Mouse (Mus musculus) embryonic facial prominence, embryonic 14.5 days (tissue): ENCODE measurements around the gene Lhfpl3. TPM values are rescaled to one million over a fixed set of nuclear protein-coding genes. Genes with fewer than 3 reads are reported as not detected.

Source experiments
- ATAC-seq: fragments of 200-750 bp; cut with Nextera tagmentation; 2 replicates; pipeline ENCODE4 v1.8.0; 2017; ENCODE audit warnings: low read depth, moderate number of reproducible peaks, moderate TSS enrichment
- DNase-seq: peaks from one replicate; pipeline ENCODE4 v3.0.0-alpha.2; 2015; ENCODE audit warnings: low spot score
- H3K27ac ChIP-seq: fragments of 300-500 bp; sonication (generic); replicated peaks from 2 replicates; pipeline ENCODE4 v1.5.1; 2014; ENCODE audit warnings: low read depth, mild to moderate bottlenecking, low read length, moderate library complexity
- H3K27me3 ChIP-seq: fragments of 300-500 bp; sonication (generic); replicated peaks from 2 replicates; pipeline ENCODE4 v1.6.1; 2014; ENCODE audit warnings: low read length; ENCODE audit not compliant: control insufficient read depth, insufficient read depth
- H3K36me3 ChIP-seq: fragments of 300-500 bp; sonication (generic); 2 replicates; pipeline ENCODE4 v1.6.1; 2014; ENCODE audit warnings: low read length, mixed read lengths; ENCODE audit not compliant: control insufficient read depth, insufficient read depth
- H3K4me1 ChIP-seq: fragments of 300-500 bp; sonication (generic); 2 replicates; pipeline ENCODE4 v1.6.1; 2014; ENCODE audit warnings: antibody characterized with exemption, low read length; ENCODE audit not compliant: control insufficient read depth, insufficient read depth
- H3K4me2 ChIP-seq: fragments of 300-500 bp; sonication (generic); 2 replicates; pipeline ENCODE4 v1.6.1; 2014; ENCODE audit warnings: low read depth, mild to moderate bottlenecking, low read length, moderate library complexity, mixed read lengths
- H3K4me3 ChIP-seq: fragments of 300-500 bp; sonication (generic); 2 replicates; pipeline ENCODE4 v1.5.1; 2014; ENCODE audit warnings: low read depth, mild to moderate bottlenecking, low read length
- H3K9ac ChIP-seq: fragments of 300-500 bp; sonication (generic); 2 replicates; pipeline ENCODE4 v1.6.1; 2014; ENCODE audit warnings: low read depth, mild to moderate bottlenecking, low read length, moderate library complexity, mixed read lengths
- H3K9me3 ChIP-seq: fragments of 300-500 bp; sonication (generic); 2 replicates; pipeline ENCODE4 v1.6.1; 2016; ENCODE audit warnings: low read length; ENCODE audit not compliant: control insufficient read depth
- WGBS: fragments of 180-500 bp; shearing (Covaris S2); extraction: QIAGEN DNeasy Blood & Tissue Kit; methylation state at CpG from one replicate; pipeline ENCODE4 v1.1.7; 2014; 5-methylcytosine and 5-hydroxymethylcytosine counted together
- polyA plus RNA-seq: library from polyadenylated mRNA; unstranded; fragments of >200 nt; fragmentation: Nextera tagmentation; extraction: Ambion mirVana; gene quantifications from 2 replicates; pipeline ENCODE4 v1.2.1, GENCODE M21; 2014

The Lhfpl3 gene
- polyA plus RNA-seq, 1 experiment from 2014 or later: 0.97 TPM

GRCm38 (mm10) chr5:23214646-23215045 lies 468.8 kb downstream of the Lhfpl3 start:
- DNase-seq (no peak), ATAC-seq (no peak)
- no peaks in the 10 kb centered on the region for H3K36me3 ChIP-seq
- H3K9ac ChIP-seq: no peak overlapping the region
- H3K4me1 ChIP-seq: no peaks in the 10 kb centered on the region
- H3K27me3 ChIP-seq: no peaks in the 10 kb centered on the region
- no peak overlapping the region for H3K4me3 ChIP-seq
- no peak overlapping the region for H3K27ac ChIP-seq
- H3K4me2 ChIP-seq: no peak overlapping the region
- no peaks in the 10 kb centered on the region for H3K9me3 ChIP-seq
- WGBS: 69% methylated on average over 3 of the region's 3 CpGs

DNA sequence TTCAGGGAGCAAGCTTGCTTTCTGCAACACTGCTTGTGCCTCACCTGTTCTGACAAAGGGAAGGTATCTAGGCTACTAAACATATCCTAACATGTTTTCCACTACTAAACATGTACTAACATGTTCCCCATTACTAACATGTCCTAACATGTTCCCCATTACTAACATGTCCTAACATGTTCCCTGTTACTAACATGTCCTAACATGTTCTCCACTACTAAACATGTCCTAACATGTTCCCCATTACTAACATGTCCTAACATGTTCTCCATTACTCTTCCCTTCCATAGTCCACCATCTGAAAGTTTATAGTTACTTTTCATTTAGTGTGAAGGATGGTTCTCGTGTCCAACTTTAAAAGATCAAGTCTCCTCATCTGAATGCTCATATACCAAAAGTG lies 473.8 kb downstream of the Lhfpl3 start:
- H3K9ac ChIP-seq: no peak overlapping the region
- whole genome bisulfite sequencing: 72% methylated on average over 1 of the region's 1 CpGs
- DNase-seq: no peak
- H3K36me3 ChIP-seq: no peaks in the 10 kb centered on the region
- H3K4me3 ChIP-seq: no peak overlapping the region
- H3K4me1 ChIP-seq: 0 out of 2 replicates have a peak, but pooled peaks cover 5% of the 10 kb centered on the region
- no peaks in the 10 kb centered on the region for H3K27me3 ChIP-seq
- no peak overlapping the region for H3K4me2 ChIP-seq
- no peak for ATAC-seq
- H3K9me3 ChIP-seq: no peaks in the 10 kb centered on the region
- no peak overlapping the region for H3K27ac ChIP-seq

GRCm38 (mm10) chr5:23224759-23225536 lies 479.1 kb downstream of the Lhfpl3 start:
- DNase-seq (peak; percentile 81), ATAC-seq (peak; percentile 85)
- Histone ChIP-seq H3K27me3 (no peaks in the 10 kb centered on the region), H3K36me3 (no peaks in the 10 kb centered on the region), H3K9me3 (no peaks in the 10 kb centered on the region), H3K4me1 (0 out of 2 replicates have a peak, but pooled peaks cover 5% of the 10 kb centered on the region), H3K4me2 (peak overlapping the region; percentile 57), H3K27ac (peak overlapping the region; percentile 28; the same call in 1 of the 2 replicates), H3K9ac (peak overlapping the region; percentile 44), H3K4me3 (peak overlapping the region; percentile 32)
- WGBS: 14% methylated on average over 14 of the region's 14 CpGs

DNA sequence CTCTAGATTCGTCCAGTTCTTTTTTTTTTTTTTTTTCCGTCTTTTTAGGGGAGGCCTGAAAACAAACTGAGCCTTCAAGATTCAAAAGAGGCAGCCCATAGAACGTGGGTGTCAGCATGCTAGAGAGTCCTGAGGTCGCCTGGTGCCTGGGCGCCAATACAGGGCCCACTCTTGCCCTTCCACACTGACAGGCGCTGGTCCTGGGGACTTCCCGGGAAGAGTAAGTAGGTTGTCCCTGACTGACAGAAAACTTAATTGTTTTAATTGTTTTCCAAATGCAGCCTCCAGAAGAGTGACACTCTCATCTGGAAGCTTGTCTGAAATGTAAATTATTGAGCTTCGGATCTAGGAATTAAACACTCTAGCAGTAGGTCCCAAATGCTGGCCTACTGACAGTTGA lies 479.8 kb downstream of the Lhfpl3 start:
- no peak overlapping the region for H3K9ac ChIP-seq
- no peaks in the 10 kb centered on the region for H3K9me3 ChIP-seq
- DNase-seq: peak; percentile 33
- H3K27ac ChIP-seq: peak overlapping the region; percentile 52; the same call in 1 of the 2 replicates
- ATAC-seq: peak; percentile 53; the same call in 1 of the 2 replicates
- H3K4me1 ChIP-seq: 0 out of 2 replicates have a peak, but pooled peaks cover 5% of the 10 kb centered on the region
- 29% methylated on average over 8 of the region's 8 CpGs for WGBS
- no peaks in the 10 kb centered on the region for H3K27me3 ChIP-seq
- peak overlapping the region; percentile 57; the same call in 1 of the 2 replicates for H3K4me2 ChIP-seq
- no peak overlapping the region for H3K4me3 ChIP-seq
- H3K36me3 ChIP-seq: no peaks in the 10 kb centered on the region

DNA sequence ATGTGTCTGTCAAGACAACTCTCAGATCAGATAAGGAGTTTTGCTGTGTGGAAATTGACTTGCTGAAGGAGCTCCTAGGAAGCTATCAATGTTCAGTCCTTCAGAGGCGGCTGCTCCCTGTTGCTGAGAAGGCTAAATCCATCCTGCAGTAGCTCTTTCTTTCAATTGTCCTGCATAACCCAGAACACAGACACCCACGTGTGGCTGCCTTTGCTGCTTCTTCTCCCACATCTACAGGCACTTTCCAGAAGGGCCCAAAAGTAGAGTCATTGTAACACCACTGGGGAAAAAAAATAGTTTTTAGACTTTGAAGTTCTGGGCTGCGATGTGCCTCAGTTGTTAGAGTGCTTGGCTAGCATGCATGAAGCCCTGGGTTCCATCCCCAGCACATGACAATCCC lies 480.9 kb downstream of the Lhfpl3 start:
- ATAC-seq (no peak), DNase-seq (no peak)
- H3K9me3 ChIP-seq: no peaks in the 10 kb centered on the region
- no peak overlapping the region for H3K27ac ChIP-seq
- H3K27me3 ChIP-seq: no peaks in the 10 kb centered on the region
- no peak overlapping the region for H3K4me3 ChIP-seq
- H3K4me1 ChIP-seq: 0 out of 2 replicates have a peak, but pooled peaks cover 5% of the 10 kb centered on the region
- H3K36me3 ChIP-seq: no peaks in the 10 kb centered on the region
- H3K4me2 ChIP-seq: no peak overlapping the region
- H3K9ac ChIP-seq: no peak overlapping the region
- WGBS: 60% methylated on average over 3 of the region's 3 CpGs

DNA sequence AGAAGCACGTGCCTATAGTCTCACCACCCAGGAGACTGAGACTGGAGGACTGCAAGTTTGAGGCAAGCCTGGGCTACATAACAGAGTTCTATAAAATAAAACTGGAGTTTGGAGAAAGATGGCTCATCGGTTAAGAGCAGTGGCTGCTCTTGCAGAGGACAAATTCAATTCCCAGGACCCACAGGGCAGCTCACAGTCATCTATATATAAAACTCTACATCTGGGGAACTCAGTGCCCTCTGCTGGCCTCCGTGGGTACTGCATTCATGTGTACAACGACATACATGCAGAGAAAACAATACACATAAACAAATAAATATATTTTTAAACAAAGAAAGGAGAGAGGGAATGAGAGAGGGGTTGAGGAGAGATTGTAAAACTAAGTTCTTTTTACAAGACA lies 501.1 kb downstream of the Lhfpl3 start:
- Histone ChIP-seq H3K4me3 (no peak overlapping the region), H3K36me3 (no peaks in the 10 kb centered on the region), H3K4me2 (no peak overlapping the region), H3K27me3 (no peaks in the 10 kb centered on the region), H3K27ac (no peak overlapping the region), H3K4me1 (0 out of 2 replicates have a peak, but pooled peaks cover 3% of the 10 kb centered on the region), H3K9me3 (no peaks in the 10 kb centered on the region), H3K9ac (no peak overlapping the region)
- ATAC-seq: no peak
- 47% methylated on average over 4 of the region's 4 CpGs for WGBS
- no peak for DNase-seq

DNA sequence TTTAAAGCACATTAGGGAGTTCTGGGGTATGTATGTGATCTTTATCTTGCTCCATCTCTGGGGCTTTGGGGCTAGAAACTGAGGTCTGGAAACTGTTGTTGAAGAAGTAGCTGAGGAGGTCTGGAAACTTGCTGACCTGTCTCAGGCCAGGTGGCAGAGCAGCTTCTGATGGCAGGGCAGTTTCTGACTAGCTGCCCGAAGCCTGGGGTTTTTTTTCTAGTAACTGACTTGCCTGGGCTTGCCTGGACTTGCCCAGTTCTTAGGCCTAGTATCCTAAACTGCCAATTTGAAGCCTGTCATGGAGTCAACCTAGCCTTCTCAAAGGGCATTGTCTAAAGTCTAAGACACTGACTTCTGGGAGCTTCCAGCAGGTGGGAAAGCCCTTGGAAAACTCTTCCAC lies 501.9 kb downstream of the Lhfpl3 start:
- Histone ChIP-seq H3K27me3 (no peaks in the 10 kb centered on the region), H3K9ac (no peak overlapping the region), H3K4me2 (no peak overlapping the region), H3K27ac (no peak overlapping the region), H3K4me1 (0 out of 2 replicates have a peak, but pooled peaks cover 3% of the 10 kb centered on the region), H3K9me3 (no peaks in the 10 kb centered on the region), H3K36me3 (no peaks in the 10 kb centered on the region), H3K4me3 (no peak overlapping the region)
- 80% methylated on average over 1 of the region's 1 CpGs for WGBS
- DNase-seq (no peak), ATAC-seq (no peak)

- H3K36me3 ChIP-seq: no peaks in the 10 kb centered on the region
- no peak overlapping the region for H3K9ac ChIP-seq
- no peak overlapping the region for H3K4me3 ChIP-seq
- no peak overlapping the region for H3K27ac ChIP-seq
- no peaks in the 10 kb centered on the region for H3K9me3 ChIP-seq
- DNase-seq (no peak), ATAC-seq (no peak)
- no peak overlapping the region for H3K4me2 ChIP-seq
- H3K27me3 ChIP-seq: no peaks in the 10 kb centered on the region
- 0 out of 2 replicates have a peak, but pooled peaks cover 3% of the 10 kb centered on the region for H3K4me1 ChIP-seq
Measured at GRCm38 (mm10) chr5:23248303-23248702, 502.4 kb downstream of the Lhfpl3 start.
